8 mouse cellular contexts compared by ENCODE assay signal in the genomic region with DNA sequence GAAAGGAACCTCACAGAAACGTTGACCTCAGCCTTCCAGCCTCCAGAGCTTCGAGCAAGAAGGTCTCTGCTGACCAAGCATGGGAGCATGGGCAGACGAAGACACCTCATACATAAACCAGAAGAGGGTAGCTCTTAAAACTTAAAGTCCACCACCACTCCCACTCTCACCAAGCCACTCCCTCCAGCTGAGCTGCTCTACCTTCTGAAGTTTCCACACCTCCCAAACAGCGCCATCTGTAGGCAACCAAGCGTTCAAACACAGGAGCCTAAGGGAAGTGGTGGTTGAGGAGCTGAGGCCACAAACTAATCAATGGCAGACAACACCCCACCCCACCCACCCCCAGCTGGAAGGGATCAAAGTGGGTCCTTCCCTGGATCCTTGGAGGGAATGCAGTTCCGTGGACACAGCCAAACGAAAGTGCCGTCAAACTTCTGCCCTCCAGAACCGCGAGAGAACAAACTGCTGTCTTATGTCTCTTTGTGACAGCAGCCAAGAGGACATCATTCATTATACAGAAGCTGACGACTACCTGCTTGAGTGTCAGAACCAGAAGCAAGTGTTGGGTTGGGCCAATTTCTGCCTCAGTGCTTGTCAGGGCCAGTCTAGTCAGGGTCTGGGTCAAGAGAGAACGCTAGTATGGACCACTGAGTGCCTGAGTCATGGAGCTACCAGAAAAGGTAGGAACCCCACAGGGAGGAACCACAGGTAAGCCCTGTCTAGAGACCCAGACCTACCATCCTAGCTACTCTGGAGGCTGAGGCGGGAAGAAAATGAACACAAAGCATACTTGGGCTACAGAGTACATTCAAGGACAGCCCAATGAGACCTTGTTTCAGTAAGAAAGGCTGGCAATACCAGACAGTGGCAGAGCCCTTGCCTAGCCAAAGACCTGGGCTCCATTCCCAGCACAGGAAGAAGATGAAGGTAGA. TPM values are rescaled to one million over a fixed set of nuclear protein-coding genes. Genes with fewer than 3 reads are reported as not detected.
DNase-seq lines count a peak whose midpoint lies in the region; ATAC-seq and TF ChIP-seq lines count a peak whose summit lies in the region.

No protein-coding gene starts in this region.

- peaks cover 39% of the 10 kb centered on the region for H3K4me1 ChIP-seq in heart, embryonic 11.5 days (ENCODE audit: control insufficient read depth, insufficient read depth, low read length)
- H3K4me1 ChIP-seq in ES-Bruce4 (ENCODE audit: control insufficient read depth, insufficient read depth, low read length), result no peaks in the 10 kb centered on the region
- peaks cover 26% of the 10 kb centered on the region for H3K4me1 ChIP-seq in kidney, embryonic 16.5 days (ENCODE audit: insufficient read depth, low read length)

- intact Hi-C loops in left cerebral cortex, postnatal 10 days (cut with DNase I), result loop anchor here (10.0 kb wide), 1 partner anchor 131 kb away; no protein-coding TSS in a partner anchor

- no peaks in the 10 kb centered on the region for H3K36me3 ChIP-seq in heart, embryonic 11.5 days (ENCODE audit: control insufficient read depth, insufficient read depth, low read length)
- H3K36me3 ChIP-seq in ES-Bruce4 (ENCODE audit: control insufficient read depth, insufficient read depth, low read length, poor library complexity, severe bottlenecking), result no peaks in the 10 kb centered on the region
- no peaks in the 10 kb centered on the region for H3K36me3 ChIP-seq in kidney, embryonic 16.5 days (ENCODE audit: insufficient read depth, low read length)

- WGBS in heart, embryonic 11.5 days (ENCODE audit: insufficient replicate concordance), result 72% methylated on average over 13 of the region's 13 CpGs
- 69% methylated on average over 13 of the region's 13 CpGs for WGBS in kidney, embryonic 16.5 days

- H3K4me2 ChIP-seq in heart, embryonic 11.5 days, result no peak overlapping the region
- no peak overlapping the region for H3K4me2 ChIP-seq in kidney, embryonic 16.5 days (replicated peaks; ENCODE audit: low read depth, low read length)

- DNase-seq in heart, adult 18-20 months, result no peak
- DNase-seq in embryo, embryonic 10 days (ENCODE audit: low spot score), result peak; percentile 63
- DNase-seq in left cerebral cortex, postnatal 10 days (ENCODE audit: extremely low spot score in 1 of 2, low spot score in 2 of 2), result no peak

- no peaks in the 10 kb centered on the region for H3K9me3 ChIP-seq in heart, embryonic 11.5 days (replicated peaks; ENCODE audit: control insufficient read depth, low read length)
- no peaks in the 10 kb centered on the region for H3K9me3 ChIP-seq in ES-Bruce4 (replicated peaks; ENCODE audit: control insufficient read depth, insufficient read depth, low read length, poor library complexity, severe bottlenecking)
- no peaks in the 10 kb centered on the region; the same call in 1 of the 2 replicates for H3K9me3 ChIP-seq in kidney, embryonic 16.5 days (ENCODE audit: low read length)

- peak overlapping the region; percentile 87 for H3K27ac ChIP-seq in heart, embryonic 11.5 days (ENCODE audit: low read depth, low read length)
- no peak overlapping the region for H3K27ac ChIP-seq in ES-Bruce4 (ENCODE audit: insufficient read depth, low read length)
- peak overlapping the region; percentile 87 for H3K27ac ChIP-seq in kidney, embryonic 16.5 days (ENCODE audit: low read length)

- peak overlapping the region; percentile 35; the same call in 1 of the 2 replicates for H3K9ac ChIP-seq in heart, embryonic 11.5 days (ENCODE audit: low read depth, low read length)
- H3K9ac ChIP-seq in ES-Bruce4 (ENCODE audit: low read depth, poor library complexity, severe bottlenecking), result no peak overlapping the region
- no peak overlapping the region for H3K9ac ChIP-seq in kidney, embryonic 16.5 days (replicated peaks; ENCODE audit: low read length)

- no peak for TF ChIP-seq EP300 in ES-Bruce4 (IDR thresholded peaks at IDR 0.05; ENCODE audit: insufficient read depth, low read depth, low read length)

- no peak for ATAC-seq in heart, embryonic 11.5 days (replicated peaks; ENCODE audit: insufficient number of reproducible peaks, low FRiP score, low TSS enrichment)
- no peak for ATAC-seq in kidney, embryonic 16.5 days (ENCODE audit: low FRiP score, low TSS enrichment)
- ATAC-seq in megakaryocyte-erythroid progenitor cell, adult 5-6 weeks (replicated peaks; ENCODE audit: low FRiP score, low TSS enrichment, poor library complexity, severe bottlenecking), result peak; percentile 90
- ATAC-seq in activated CD4-positive, CD25-positive, alpha-beta regulatory T cell, adult 4 months, result no peak

- TF ChIP-seq CTCF in ES-Bruce4 (IDR thresholded peaks at IDR 0.05; ENCODE audit: low read depth, low read length), result peak; percentile 78

- H3K27me3 ChIP-seq in heart, embryonic 11.5 days (ENCODE audit: control insufficient read depth, insufficient read depth, low read length), result no peaks in the 10 kb centered on the region
- H3K27me3 ChIP-seq in ES-Bruce4 (ENCODE audit: control insufficient read depth, insufficient read depth, low read length, poor library complexity, severe bottlenecking), result no peaks in the 10 kb centered on the region
- no peaks in the 10 kb centered on the region for H3K27me3 ChIP-seq in kidney, embryonic 16.5 days (ENCODE audit: insufficient read depth, low read length)

- H3K4me3 ChIP-seq in heart, embryonic 11.5 days (ENCODE audit: low read depth, low read length), result no peak overlapping the region
- no peak overlapping the region for H3K4me3 ChIP-seq in ES-Bruce4 (ENCODE audit: low read depth, low read length)
- H3K4me3 ChIP-seq in kidney, embryonic 16.5 days (ENCODE audit: low read length), result no peak overlapping the region

- TF ChIP-seq POLR2A in ES-Bruce4 (IDR thresholded peaks at IDR 0.05; ENCODE audit: insufficient read depth, low read length), result no peak

RNA-seq across cellular contexts. Expression of gene Tomm20, which starts 59.8 kb away (rescaled TPM):
- 237 and 242 TPM in 2 replicates for polyA plus RNA-seq in heart, embryonic 11.5 days (2014; fragmentation: Nextera tagmentation; extraction: Ambion mirVana)
- 10 to 100 TPM; 93.5 to 97.6 TPM for total RNA-seq in heart, adult 18-20 months (2021)
- polyA plus RNA-seq in ES-Bruce4 (2011; ENCODE audit: insufficient read depth, insufficient read length, low read depth, missing spikeins), result 642 and 659 TPM in 2 replicates
- 258 and 264 TPM in 2 replicates for polyA plus RNA-seq in kidney, embryonic 16.5 days (2015; fragmentation: Nextera tagmentation; extraction: Ambion mirVana)
- total RNA-seq in megakaryocyte-erythroid progenitor cell, adult 5-6 weeks (2014; fragmentation: Nextera tagmentation), result 123 and 130 TPM in 2 replicates
- total RNA-seq in megakaryocyte-erythroid progenitor cell, adult 5-6 weeks (2017), result 313 and 421 TPM in 2 replicates
- polyA plus RNA-seq in activated CD4-positive, CD25-positive, alpha-beta regulatory T cell, adult 4 months (2017; shearing (Covaris generic)), result 100 to 1,000 TPM in 1 of 2 experiments, 10 to 100 TPM in 1; 59.0 to 102 TPM
- total RNA-seq in left cerebral cortex, postnatal 10 days (2021), result 100 to 1,000 TPM; 156 to 169 TPM
